Mouse (Mus musculus) right cerebral cortex, postnatal 25 days (tissue): ENCODE data around the gene Tfeb.

ENCODE experiments used
- DNase-seq: peaks from one replicate; pipeline ENCODE4 v3.0.0; 2022

Tfeb gene

DNA sequence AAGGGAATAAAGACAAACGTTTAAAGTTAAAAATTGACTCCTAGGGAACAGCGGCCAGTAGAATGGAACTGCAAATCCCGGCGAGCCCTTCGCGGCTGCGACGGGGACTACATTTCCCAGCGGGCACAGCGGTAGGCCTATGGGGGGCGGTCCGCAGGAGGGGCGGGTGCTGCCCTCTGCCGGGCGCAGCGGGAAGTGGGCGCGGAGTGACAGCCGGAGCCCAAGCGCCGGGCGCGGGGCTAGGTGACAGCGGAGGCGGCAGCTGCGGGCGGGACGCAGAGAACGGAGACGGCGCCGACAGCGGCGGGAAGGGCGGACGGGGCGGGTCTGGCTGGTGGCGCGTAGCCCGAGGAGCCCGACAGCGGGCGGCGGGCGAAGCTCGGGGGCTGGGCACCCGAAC lies at the start of gene Tfeb:
Gene Tfeb (plus strand): TSS at position 175 of the 400 bp plus-strand sequence.
- DNase-seq = peak; percentile 96

DNA sequence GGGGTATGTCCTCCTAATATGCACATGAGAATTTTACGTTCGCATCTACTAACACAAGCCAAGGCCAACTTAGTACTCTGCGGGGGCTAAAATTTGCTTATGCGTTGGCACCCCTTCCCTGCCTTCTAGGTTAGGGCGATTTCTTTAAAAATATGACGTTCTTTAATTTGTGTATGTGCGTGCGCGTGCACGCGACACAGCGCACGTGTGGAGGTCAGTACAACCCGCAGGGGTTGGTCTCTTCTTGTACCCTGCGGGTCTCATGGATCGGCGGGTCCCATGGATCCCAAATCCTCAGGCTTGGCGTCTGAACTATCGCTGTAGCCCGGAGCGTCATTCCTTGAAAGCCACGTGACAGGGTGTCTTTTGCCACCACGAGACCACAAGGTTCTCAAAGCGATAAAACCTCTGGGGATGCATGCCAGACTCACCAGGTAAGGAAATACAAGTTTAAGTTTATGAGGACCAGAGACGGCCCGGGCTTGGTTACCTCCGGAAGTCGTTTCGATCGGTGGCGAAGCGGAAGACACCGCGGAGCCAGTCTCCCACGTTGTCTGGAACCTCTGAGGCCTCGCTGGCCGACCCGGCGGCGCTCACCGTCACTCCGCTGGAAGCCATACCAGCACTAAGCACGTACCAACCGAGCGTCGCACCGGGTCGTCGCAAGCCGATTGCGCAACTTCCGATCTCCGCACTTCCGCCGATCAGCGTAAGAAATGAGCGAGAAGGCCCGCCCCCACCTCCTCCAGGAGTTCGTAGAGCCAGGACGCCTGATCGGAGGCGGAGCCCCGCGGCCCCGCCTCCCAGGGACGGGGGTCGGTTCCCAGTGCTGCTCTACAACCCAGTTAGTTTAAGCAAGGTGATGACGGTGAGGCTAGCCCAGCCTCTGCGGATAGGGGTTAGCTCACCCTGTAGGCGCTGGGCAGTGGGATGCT lies 49.2 kb upstream of the Tfeb start:
- peak; percentile 95 for DNase-seq

DNA sequence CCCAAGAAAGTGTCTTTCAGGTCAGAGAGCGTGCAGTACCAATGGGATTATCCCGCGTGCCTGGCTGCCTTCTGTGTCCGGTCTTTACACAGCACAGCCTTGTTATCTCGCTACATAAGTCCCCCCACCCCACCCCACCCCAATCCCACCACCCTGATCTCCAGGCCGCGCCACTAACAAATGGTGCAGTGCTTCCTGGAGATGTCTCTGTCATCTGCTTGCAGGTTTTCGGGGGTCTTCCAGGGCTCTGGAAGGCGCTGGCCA lies 48.6 kb upstream of the Tfeb start, which contains the start of gene Tomm6:
Gene Tomm6 (minus strand): TSS at position 43 of the 264 bp plus-strand sequence.
- no peak for DNase-seq

DNA sequence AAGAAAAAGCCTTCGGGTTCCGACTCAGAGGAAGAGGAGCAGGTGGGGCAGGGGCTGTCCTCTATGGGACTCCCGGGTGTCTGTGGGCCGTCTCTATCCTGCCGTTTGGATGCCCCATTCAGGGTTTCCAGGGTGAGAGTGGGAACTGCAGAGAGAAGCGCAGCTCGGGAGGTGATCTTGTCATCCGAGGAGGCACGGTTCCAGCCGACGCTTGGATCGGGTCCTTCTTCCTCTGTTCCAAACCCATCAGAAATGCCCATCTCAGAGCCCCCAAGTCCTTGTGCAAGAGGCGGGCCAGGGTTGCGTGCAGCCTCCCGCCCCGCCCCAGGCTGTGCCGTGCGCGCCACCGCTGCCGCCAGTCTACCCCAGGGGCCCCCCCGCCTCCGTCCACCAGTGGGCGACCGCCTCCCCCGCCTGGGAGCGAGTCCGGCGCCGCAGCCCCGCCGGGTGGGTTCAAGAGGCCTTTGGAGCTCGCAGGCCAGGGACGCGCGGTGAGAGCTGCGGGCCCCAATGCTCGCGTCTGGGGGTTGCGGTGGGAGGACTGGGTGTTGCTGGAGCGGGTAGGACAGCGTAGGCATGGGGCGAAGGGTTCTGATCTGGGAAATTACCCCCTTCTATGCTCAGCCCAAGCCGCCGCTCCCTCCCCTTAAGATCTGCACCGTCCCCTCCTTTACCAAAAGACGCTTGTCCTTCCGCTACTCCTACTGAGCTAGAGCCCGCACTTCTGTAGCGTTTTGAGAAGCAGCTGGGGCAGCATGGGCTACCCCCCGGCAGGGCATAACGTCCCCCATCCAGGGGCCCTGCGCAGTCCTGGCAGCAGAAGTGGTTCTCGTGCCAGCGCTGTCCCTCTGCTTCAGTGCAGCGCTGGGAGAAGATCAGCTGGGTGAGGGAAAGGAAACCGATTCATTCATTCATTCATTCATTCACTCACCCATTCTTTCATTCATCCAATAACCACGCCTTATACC lies 47.9 kb upstream of the Tfeb start, which contains the start of gene Frs3:
Gene Frs3 (plus strand): TSS at position 423 of the 968 bp plus-strand sequence.
- peak; percentile 86 for DNase-seq

DNA sequence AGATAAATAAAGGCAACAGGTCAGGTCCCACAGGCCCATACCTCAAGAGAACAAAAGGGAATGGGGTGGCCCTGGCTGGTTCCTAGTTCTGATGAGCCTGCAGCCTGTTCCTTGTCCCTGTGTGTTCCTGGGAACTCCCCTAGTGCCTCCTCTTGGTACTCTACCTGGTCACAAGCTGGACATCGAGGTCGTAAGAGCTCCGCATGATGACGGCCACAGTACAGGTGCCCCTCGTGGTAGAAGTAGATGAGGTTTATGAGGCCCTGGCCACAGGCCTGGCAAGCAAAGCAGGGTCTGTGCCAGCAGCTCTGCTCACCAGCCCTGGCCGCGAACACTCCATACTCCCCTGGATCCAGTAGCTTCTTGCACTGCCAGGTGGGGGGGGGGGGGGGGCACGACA lies 46.9 kb upstream of the Tfeb start:
- DNase-seq = no peak

DNA sequence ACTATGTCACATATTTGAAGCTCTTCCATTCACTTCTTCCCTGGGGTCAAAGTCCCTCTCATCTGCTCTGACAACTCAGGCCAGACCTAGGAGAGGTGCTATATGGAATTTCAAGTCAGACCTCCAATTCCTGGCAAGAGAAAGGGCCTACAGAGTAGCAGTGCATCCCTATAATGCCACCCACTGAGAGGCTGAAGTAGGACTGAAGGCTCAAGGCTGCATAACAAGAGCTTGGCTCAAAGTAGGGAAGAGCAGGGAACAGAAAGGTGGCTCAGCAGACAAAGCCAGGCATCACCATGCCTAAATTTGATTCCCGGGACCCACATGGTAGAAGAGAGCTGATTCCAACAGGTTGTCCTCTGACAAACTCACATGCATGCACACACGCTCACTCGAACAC lies 45.2 kb upstream of the Tfeb start:
- no peak for DNase-seq

DNA sequence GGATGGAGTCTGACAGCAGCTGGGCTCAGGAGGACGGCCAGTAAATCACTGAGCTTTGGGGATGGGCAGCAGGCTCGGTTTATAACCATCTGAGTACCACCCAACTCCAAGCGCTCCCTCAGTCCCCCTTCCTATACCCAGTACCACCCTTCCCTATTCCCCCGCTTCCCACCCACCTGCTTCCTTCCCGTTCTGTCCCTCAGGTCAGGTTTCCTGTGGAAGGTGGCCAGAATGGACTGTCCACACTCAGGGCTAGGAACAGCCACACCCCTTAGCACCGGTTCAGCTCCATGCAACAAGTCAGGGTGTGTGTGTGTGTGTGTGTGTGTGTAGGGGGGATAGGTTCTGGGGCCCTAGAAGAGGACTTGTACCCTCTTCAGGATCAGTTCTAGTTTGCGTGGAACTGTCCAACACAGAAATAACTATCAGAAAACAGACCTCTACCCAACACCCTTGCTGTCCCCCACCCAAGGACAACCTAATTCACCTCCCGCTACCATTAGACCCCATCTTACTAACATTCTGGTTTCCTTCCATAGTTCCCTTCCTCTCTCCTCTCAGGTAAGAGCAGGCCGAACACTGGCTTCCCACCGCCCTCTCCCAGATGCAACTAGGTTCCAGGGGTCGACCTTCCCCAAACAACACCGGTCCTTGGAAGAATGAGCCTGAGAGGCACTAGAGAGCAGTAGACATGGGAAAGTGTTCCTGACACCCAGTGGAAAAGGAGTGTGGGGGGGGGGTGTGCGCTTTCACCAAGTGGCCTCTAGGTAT lies 43.0 kb upstream of the Tfeb start:
- no peak for DNase-seq

DNA sequence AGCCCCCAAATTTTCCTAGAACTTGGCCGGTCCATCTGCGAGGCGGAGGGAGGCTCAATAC lies 42.6 kb upstream of the Tfeb start, which contains the start of gene Gm21981:
Gene Gm21981 (minus strand): TSS at position 14 of the 61 bp plus-strand sequence.
- DNase-seq = no peak

DNA sequence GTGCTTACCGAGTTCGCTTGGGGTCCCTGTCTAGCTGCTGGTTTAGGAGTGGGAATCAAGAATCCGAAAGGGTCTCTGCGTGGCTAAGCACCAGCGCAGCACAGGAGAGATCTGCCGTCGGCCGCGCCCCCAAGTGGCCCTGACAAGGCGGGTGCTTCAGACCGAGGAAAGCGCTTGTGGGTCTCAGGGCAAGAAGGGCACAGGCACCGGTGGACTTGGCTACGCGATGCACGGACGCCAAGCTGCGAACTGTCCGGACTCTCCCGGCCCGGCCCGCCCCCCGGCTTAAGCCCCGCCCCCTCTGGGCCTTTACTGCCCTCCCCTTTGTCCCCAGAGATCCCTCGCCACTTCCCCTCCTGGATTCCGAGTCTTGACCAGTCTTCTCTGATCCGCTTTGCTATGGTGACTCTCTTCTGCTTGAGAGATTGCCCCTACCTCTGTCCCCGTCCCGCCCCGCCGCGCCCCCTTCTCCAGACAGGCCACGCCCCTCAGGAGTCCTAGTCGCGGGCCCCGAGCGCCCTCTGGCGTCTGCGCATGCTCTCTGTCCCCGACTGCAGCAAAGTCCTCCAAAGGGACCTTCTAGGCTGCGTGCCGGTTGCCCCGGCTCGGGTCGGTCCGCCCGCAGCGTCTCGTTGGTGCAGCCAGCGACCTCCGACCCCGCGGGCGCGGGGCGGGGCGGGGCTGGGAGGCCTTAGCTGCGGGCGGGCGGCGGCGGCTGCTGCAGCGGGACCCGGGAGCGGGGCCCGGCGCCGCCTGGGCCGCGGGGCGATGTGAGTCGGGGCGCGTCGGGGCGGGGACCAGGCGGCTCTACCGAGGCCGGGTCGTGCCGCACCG lies 42.1 kb upstream of the Tfeb start, which contains the start of gene Prickle4:
Gene Prickle4 (minus strand): TSS at position 234 of the 834 bp plus-strand sequence.
- peak; percentile 96 for DNase-seq

DNA sequence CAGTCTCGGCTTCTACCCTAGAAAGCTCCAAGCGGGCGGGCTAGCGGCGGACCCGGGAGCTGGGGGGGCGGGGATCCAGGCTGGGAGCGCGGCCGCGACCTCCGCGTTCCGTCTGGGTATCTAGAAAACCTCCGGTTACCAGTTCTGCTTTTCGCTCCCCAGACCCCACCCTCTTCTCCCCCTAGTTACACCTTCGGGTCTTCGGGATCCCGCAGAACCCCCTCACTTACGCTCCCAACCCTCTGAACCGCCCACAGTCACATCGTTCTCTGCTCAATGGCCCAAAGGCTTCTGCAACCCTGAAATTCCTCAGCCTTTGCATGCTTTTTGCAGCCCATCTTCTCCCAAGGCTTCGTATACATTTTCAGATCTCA lies 41.5 kb upstream of the Tfeb start:
- DNase-seq = no peak

DNA sequence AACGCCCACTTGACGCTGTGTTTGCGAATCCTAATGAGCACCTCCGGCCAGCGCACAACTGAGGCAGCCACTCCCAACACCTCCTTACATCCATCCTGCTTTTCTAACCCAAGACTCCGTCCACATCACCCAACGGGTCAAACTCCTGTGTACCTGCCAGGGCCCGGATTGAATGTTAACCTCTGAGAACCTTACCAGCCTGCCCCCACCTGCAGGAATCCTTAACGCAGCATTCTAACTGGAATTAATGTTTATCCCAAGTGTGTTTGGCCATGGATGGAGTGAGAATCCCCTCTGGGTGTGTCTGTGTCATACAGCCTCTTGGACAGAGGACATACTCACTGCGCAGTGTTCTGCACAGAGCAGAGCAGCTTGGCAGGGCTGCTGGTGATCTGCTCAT lies 38.7 kb upstream of the Tfeb start:
- no peak for DNase-seq

DNA sequence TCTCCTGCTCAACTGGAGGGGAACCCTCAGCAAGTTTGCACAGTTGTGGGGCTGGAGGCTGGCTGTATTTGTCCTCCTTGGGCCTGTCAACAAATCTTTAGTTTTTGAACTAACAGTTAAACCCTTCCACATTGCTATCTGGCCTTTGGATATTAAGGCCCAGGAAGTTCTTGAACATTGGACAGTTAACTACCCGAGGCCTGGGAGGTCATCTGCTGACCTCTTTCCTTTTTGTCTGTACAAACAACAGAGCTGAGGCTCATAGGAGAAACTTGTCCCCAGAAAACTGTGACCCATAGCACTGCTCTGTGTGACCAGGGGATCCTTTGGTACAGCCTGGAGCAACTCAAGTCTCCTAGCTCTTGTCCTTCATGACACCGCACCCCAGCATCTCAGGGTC lies 37.8 kb upstream of the Tfeb start:
- no peak for DNase-seq

DNA sequence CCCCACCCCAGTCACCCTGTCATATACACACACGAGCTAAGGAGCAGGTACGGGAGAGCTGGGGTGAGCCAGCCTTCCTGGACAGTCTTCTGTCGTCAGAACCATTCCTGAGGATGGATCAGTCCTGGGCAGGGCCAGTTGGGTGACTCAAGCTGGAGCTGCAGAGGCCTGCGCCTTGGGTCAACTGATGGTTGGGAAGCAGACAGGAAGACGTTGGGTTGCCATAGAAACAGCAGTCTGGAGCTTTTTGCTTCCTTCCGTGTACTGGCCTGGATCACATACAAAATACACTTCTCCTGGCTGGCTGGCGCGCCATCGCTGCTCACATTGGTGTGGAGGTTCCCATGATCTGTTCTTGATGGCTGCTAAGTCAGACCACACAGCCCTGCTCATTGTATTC lies 35.0 kb upstream of the Tfeb start:
- no peak for DNase-seq

DNA sequence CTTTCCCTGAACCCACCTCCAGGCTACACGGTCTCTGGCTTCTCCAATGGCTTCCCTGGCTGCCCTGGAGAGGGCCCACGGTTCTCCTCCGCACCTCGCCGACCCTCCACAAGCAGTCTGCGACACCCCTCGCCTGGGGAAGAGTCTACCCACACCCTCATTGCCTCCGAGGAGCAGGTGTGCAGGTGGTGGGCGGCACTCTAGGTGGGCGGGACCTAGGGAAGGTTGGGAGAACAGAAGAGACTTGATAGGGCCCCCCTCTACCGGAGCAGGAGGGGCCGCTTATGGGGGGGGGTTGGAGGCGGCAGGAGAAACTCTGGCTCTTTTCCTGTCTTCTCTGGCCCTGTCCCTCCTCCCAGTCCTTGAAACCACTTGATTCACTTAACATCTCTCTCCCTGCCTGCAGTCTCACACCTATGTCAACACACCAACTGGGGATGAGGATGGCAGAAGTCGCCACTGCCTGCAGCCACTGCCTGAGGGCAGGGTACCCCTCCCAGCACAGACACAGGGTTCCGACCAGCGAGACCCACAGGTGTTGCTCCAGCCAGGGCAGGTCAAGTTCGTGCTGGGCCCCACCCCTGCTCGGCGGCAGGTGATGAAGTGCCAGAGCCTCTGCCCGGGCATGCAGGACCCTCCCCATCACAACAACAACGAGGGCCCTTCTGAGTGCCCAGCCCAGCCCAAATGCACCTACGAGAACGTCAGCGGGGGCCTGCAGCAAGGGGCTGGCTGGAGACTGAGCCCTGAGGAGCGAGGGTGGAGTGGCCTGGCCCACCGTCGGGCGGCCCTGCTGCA lies 34.1 kb upstream of the Tfeb start:
- no peak for DNase-seq

DNA sequence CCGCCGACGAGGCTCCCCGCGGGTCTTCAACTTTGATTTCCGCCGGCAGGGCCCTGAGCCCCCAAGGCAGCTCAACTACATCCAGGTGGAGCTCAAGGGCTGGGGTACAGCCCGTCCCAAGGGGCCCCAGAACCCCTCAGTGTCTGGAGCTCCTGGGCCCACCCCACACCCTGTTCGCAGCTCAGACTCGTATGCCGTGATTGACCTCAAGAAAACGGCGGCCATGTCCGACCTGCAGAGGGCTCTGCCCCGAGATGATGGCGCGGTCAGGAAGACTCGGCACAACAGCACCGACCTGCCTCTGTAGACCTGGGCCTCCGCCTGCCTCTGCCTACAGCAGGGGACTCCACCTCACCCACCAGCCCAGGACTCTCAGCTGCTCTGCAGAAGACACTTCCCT lies 33.3 kb upstream of the Tfeb start:
- DNase-seq = no peak

DNA sequence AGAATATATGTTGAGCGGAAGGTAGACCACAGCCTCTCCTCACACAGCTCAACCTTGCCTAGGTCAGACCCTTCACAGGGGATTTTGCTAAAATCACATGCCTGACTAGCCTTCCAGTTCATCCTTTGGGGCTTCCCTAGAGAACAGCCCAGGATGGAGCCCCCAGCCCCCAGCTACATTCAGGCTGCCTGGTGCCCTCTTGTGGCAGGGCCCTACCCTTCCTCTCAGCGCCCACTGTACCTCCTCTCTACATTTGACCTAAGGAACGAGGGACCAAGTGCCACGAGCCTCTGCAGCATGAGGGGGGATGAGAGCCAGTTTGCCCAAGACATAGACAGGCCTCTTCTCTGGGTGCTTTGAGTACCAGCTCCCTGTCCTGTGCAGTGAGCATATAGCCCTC lies 32.1 kb upstream of the Tfeb start:
- DNase-seq = no peak

DNA sequence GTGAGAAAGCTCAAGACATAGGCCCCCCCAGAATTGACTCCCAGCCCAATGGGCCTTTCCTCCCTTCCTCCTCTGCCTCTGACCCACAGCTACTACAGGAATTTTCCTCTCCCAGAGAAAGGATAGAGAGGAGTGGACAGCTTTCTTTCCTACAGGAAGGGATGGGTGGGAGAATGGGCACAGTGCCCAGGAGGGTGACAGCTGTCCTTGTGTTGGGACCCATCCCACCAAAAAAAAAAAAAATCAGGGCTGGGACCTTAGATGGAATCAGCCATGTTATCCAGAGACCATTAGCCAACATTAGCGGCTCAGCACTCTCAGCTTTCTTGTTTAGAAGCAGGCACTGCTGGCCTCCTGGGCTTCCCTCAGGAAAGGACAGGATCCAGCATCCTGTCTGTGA lies 30.6 kb upstream of the Tfeb start:
- DNase-seq = no peak

DNA sequence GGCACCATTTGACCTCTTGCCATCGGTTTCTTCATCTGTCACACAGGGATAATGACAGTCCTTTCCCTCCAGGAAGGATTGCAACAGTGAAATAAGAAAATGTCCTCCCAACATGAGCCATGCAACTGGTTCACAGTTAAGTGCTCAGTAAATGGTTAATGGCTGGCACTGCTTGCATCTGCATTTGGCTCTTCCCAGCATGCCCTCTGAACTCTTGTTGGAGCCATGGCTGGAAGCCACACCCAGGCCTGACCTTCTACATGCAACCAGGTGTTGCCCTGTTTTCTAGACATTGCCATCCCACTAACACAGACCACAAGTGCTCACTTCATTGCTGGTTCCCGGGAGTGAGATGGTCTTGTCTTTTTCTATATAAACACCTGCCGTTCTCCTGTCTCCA lies 28.9 kb upstream of the Tfeb start:
- DNase-seq = no peak

DNA sequence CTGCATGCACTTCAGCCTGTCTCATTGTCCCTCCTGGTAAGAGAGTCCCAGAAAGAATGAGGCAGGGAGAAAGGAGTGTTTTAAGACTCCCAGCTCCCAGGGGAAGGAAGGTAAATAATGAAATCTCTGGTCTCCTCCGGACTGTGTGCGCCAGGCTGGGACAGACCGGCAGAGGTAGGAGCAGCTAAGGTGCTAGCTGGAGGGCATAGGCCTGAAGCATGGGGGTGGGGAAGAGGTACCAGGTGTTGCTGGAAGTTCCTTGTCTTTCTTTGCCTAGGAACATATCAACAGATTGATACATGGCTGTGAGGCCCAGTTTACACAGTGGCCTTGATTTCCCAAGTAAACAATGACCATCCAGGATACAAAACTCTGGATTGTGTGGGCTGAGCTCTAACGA lies 27.9 kb upstream of the Tfeb start:
- DNase-seq = no peak

DNA sequence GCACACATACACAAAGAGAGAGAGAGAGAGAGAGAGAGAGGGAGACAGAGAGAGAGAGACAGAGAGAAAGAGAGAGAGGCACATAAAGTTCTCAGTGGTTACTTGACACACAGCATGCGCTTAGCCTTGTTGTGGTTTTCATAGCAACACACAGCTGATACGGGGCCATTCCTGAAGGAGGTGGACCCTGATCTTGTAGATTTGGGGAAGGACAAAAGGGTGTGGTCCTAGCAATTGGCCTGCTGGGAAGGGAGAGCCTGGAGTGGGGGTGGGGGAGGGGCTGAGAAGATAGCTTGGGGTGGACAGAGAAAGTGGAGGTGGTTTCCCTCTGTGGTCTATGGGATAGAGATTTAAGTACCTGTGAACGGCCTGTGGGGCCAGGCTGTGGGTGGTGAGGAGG lies 26.8 kb upstream of the Tfeb start:
- DNase-seq = no peak

DNA sequence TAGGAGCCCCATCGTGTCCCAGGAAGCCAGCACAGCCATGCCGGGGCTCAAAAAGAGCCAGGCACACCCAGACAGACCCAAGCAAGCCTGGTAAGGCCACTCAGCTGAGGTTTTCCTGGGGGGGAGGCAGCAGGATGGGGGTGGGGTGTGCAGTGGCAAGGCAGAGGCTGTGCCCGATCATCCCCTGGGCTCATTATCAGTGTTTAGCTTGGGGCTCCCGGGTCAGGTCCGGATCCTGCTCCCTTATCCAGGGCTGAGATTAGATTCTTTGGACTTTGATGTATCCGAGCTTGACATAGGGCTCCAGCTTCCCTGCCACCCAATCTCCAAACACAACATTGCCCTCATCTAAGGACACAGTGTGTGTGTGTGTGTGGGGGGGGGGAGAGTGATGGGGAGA lies 24.9 kb upstream of the Tfeb start:
- no peak for DNase-seq
